Mouse (Mus musculus) lung, adult 2 months (tissue): ENCODE data around the gene Sec24c.

ENCODE experiments used
- CTCF ChIP-seq: fragments of 200-500 bp; IDR thresholded peaks from 2 replicates; pipeline ENCODE4 v1.5.1; 2011; ENCODE audit warnings: mild to moderate bottlenecking, low read length, control low read depth; ENCODE audit not compliant: insufficient read depth
- POLR2A ChIP-seq: fragments of 200-500 bp; IDR thresholded peaks from 2 replicates; pipeline ENCODE4 v1.6.1; 2011; ENCODE audit warnings: low read depth, mild to moderate bottlenecking, control low read depth, low read length, borderline replicate concordance; ENCODE audit errors: extremely low read depth

- TF ChIP-seq CTCF (no peak), POLR2A (no peak)
These were observed 7.6 kb downstream of the Sec24c start for GRCm38 (mm10) chr14:20681742-20682141.
